Mouse (Mus musculus) forebrain, embryonic 15.5 days (tissue): ENCODE measurements around the gene Ccnt1. TPM values are rescaled to one million over a fixed set of nuclear protein-coding genes. Genes with fewer than 3 reads are reported as not detected.
"Not testable (repeated sequence)": the region's sequence is repeated elsewhere in the genome, so short reads cannot be mapped to it uniquely, and the experiment has no call there.

ENCODE experiments used
- ATAC-seq: fragments of 200-750 bp; cut with Nextera tagmentation; replicated peaks from 2 replicates; pipeline ENCODE4 v1.8.0; 2017; ENCODE audit warnings: mild to moderate bottlenecking, moderate TSS enrichment, moderate library complexity
- H3K27ac ChIP-seq: fragments of 300-500 bp; sonication (generic); replicated peaks from 2 replicates; pipeline ENCODE4 v1.5.1; 2015; ENCODE audit warnings: mild to moderate bottlenecking, inconsistent platforms
- H3K27me3 ChIP-seq: fragments of 300-500 bp; sonication (generic); 2 replicates; pipeline ENCODE4 v1.6.1; 2015; ENCODE audit warnings: inconsistent platforms
- H3K36me3 ChIP-seq: fragments of 300-500 bp; sonication (generic); 2 replicates; pipeline ENCODE4 v1.6.1; 2015; ENCODE audit warnings: mild to moderate bottlenecking, inconsistent platforms
- H3K4me1 ChIP-seq: fragments of 300-500 bp; sonication (generic); 2 replicates; pipeline ENCODE4 v1.6.1; 2015; ENCODE audit warnings: inconsistent platforms
- H3K4me2 ChIP-seq: fragments of 300-500 bp; sonication (generic); replicated peaks from 2 replicates; pipeline ENCODE4 v1.6.1; 2015; ENCODE audit warnings: mild to moderate bottlenecking, inconsistent platforms
- H3K4me3 ChIP-seq: fragments of 300-500 bp; sonication (generic); 2 replicates; pipeline ENCODE4 v1.5.1; 2015; ENCODE audit warnings: mild to moderate bottlenecking, inconsistent platforms
- H3K9ac ChIP-seq: fragments of 300-500 bp; sonication (generic); replicated peaks from 2 replicates; pipeline ENCODE4 v1.6.1; 2015; ENCODE audit warnings: mild to moderate bottlenecking, inconsistent platforms
- H3K9me3 ChIP-seq: fragments of 300-500 bp; sonication (generic); 2 replicates; pipeline ENCODE4 v1.6.1; 2016; ENCODE audit warnings: inconsistent platforms
- WGBS: fragments of 180-500 bp; shearing (Covaris S2); methylation state at CpG from one replicate; pipeline ENCODE4 v1.1.7; 2015; ENCODE audit warnings: mixed read lengths; 5-methylcytosine and 5-hydroxymethylcytosine counted together
- polyA plus RNA-seq: library from polyadenylated mRNA; unstranded; fragments of >200 nt; fragmentation: Nextera tagmentation; extraction: Ambion mirVana; gene quantifications from 2 replicates; pipeline ENCODE4 v1.2.1, GENCODE M21; 2015

Gene Ccnt1
- polyA plus RNA-seq, 1 experiment from 2014 or later, result 66.5 TPM

DNA sequence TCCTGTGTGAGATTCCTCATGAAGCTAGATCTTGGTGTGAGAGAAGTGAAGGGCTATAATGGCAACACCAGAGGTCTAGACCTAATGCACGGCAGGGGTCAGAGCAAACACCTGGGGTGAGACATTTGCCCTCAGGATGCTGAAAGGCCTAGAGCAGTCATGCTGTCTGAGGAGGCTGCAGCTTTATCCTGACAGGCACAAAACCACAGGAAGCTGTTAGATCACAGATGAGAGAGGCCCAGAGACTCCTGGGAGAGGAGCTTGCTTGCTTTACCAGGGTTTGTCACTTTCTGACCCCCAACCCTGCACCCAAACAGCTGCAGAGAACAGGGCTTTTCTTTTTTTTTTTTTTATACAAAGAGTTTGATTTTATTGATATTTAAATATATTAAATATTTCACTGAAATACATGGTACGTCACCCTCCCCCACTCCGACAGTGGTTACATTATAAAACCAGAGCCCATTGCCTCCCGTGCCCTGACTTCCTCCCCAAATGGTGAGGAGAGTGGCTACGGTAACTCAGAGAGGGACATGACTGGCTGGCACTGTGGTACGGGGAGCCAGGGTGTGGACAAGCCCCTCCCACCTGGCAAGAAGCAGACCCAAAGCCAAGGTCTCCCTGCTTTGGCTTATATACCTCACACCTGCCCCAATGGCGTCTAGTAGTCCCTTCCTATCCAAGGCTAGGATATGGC lies 19.1 kb upstream of the Ccnt1 start:
- Histone ChIP-seq H3K9ac (no peak overlapping the region), H3K9me3 (no peaks in the 10 kb centered on the region), H3K4me3 (no peak overlapping the region), H3K27ac (no peak overlapping the region), H3K36me3 (peaks cover 49% of the 10 kb centered on the region), H3K27me3 (no peaks in the 10 kb centered on the region), H3K4me1 (0 out of 2 replicates have a peak, but pooled peaks cover 5% of the 10 kb centered on the region), H3K4me2 (no peak overlapping the region)
- no peak for ATAC-seq
- 79% methylated on average over 7 of the region's 7 CpGs for WGBS

- Histone ChIP-seq H3K4me3 (no peak overlapping the region), H3K27ac (no peak overlapping the region), H3K9me3 (no peaks in the 10 kb centered on the region), H3K4me2 (no peak overlapping the region), H3K27me3 (no peaks in the 10 kb centered on the region), H3K36me3 (peaks cover 30% of the 10 kb centered on the region), H3K9ac (no peak overlapping the region), H3K4me1 (0 out of 2 replicates have a peak, but pooled peaks cover 8% of the 10 kb centered on the region)
- 93% methylated on average over 11 of the region's 11 CpGs for WGBS
- ATAC-seq, result no peak
These were observed 17.0 kb upstream of the Ccnt1 start for GRCm38 (mm10) chr15:98587751-98588150.

GRCm38 (mm10) chr15:98586141-98586540 lies 15.4 kb upstream of the Ccnt1 start:
- H3K9me3 ChIP-seq, H3K27me3 ChIP-seq, H3K27ac ChIP-seq, ATAC-seq, H3K9ac ChIP-seq, H3K4me2 ChIP-seq, H3K4me3 ChIP-seq: not testable (repeated sequence)
- WGBS, result 84% methylated on average over 9 of the region's 9 CpGs
- Histone ChIP-seq H3K36me3 (peaks cover 16% of the 10 kb centered on the region; the same call in 1 of the 2 replicates), H3K4me1 (0 out of 2 replicates have a peak, but pooled peaks cover 15% of the 10 kb centered on the region)

- H3K9ac ChIP-seq, result no peak overlapping the region
- no peak overlapping the region for H3K27ac ChIP-seq
- H3K4me2 ChIP-seq, result no peak overlapping the region
- H3K36me3 ChIP-seq, result peaks cover 9% of the 10 kb centered on the region; the same call in 1 of the 2 replicates
- WGBS, result 29% methylated on average over 7 of the region's 7 CpGs
- no peaks in the 10 kb centered on the region for H3K9me3 ChIP-seq
- no peak for ATAC-seq
- no peak overlapping the region for H3K4me3 ChIP-seq
- H3K27me3 ChIP-seq, result no peaks in the 10 kb centered on the region
- H3K4me1 ChIP-seq, result 0 out of 2 replicates have a peak, but pooled peaks cover 15% of the 10 kb centered on the region
These were observed 14.7 kb upstream of the Ccnt1 start for GRCm38 (mm10) chr15:98585421-98585820.

DNA sequence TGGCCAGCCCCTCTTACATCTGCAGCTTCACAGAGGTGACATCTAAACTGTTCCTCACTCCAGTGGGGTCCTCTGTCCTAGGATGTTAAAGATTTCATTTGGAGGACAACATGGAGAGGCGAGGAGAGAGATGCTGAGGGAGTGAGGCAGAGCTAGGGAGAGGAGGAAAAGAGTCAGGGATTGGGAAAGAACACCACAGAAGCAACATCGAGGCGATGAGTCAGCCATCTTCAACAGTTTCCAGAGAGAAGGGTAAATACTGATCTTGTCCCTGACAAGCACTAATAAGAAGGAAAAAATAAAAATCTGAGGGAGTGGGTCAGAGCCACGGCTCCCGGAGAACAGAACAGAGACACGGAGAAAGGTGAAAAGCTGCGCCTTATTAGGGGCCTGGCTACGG lies 12.3 kb upstream of the Ccnt1 start:
- H3K27ac ChIP-seq, result peak overlapping the region; percentile 57
- no peaks in the 10 kb centered on the region for H3K9me3 ChIP-seq
- H3K4me3 ChIP-seq, result no peak overlapping the region
- H3K4me2 ChIP-seq, result no peak overlapping the region
- 0 out of 2 replicates have a peak, but pooled peaks cover 15% of the 10 kb centered on the region for H3K4me1 ChIP-seq
- no peak for ATAC-seq
- WGBS, result 73% methylated on average over 8 of the region's 8 CpGs
- H3K36me3 ChIP-seq, result no peaks in the 10 kb centered on the region
- no peaks in the 10 kb centered on the region for H3K27me3 ChIP-seq
- H3K9ac ChIP-seq, result no peak overlapping the region

GRCm38 (mm10) chr15:98582410-98582809 lies 11.7 kb upstream of the Ccnt1 start:
- H3K9me3 ChIP-seq, result no peaks in the 10 kb centered on the region
- 0 out of 2 replicates have a peak, but pooled peaks cover 15% of the 10 kb centered on the region for H3K4me1 ChIP-seq
- no peaks in the 10 kb centered on the region for H3K27me3 ChIP-seq
- H3K36me3 ChIP-seq, result no peaks in the 10 kb centered on the region
- 69% methylated on average over 8 of the region's 8 CpGs for WGBS
- H3K4me2 ChIP-seq, result no peak overlapping the region
- H3K4me3 ChIP-seq, result no peak overlapping the region
- no peak overlapping the region for H3K9ac ChIP-seq
- H3K27ac ChIP-seq, result peak overlapping the region; percentile 57
- no peak for ATAC-seq

DNA sequence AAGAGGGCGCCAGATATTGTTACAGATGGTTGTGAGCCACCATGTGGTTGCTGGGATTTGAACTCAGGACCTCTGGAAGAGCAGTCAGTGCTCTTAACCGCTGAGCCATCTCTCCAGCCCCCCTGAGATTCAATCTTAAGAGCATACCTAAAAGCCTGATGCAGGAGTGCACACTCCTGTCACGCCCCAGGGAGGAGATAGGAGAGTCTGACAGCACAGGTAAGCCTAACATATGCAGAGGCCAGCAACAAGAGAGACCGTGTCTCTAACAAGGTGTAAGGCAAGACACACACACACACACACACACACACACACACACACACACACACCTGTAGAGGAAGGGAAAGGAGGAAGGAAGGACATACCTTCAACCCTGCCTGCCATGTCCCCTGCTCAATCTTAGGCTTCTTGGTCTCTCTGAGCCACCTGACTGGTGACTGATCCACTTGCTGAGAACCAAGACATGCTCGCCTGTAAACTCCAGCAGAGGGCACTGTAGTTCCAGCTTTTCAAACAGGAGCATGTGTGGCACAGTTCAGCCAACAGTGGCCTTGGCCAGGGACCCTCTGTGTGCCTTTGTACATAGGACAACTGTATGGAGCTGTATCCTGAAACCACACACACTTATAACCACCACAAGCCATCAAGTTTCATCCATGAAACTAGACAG lies 9.2 kb upstream of the Ccnt1 start:
- Histone ChIP-seq H3K4me2 (no peak overlapping the region), H3K9ac (no peak overlapping the region)
- 38% methylated on average over 5 of the region's 5 CpGs for WGBS

DNA sequence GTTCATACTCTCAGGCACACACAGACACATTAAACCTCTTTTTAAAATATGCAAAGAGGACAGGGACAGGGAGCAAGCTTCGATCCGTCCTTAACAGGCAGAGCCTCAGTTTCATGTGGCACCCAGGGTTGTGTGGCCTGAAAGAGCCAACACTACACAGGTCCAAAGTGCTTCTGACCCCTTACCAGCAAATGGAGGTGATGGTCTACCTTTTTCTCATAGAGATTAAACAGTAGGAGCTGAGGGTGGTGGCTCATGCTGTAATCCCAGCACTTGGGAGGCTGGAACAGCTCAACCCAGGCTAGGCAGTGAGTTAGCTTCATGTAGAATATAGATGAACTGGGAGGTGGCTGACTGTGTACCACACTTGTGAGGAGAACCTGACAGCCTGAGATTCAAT lies 8.6 kb upstream of the Ccnt1 start:
- Histone ChIP-seq H3K4me1 (0 out of 2 replicates have a peak, but pooled peaks cover 9% of the 10 kb centered on the region), H3K27ac (no peak overlapping the region), H3K9ac (no peak overlapping the region), H3K27me3 (no peaks in the 10 kb centered on the region), H3K4me2 (no peak overlapping the region), H3K4me3 (no peak overlapping the region), H3K36me3 (no peaks in the 10 kb centered on the region), H3K9me3 (no peaks in the 10 kb centered on the region)
- WGBS, result 81% methylated on average over 2 of the region's 2 CpGs
- ATAC-seq, result no peak

More for the DNA sequence above, 9.2 kb upstream of the Ccnt1 start:
- Histone ChIP-seq H3K27me3 (no peaks in the 10 kb centered on the region), H3K4me1 (0 out of 2 replicates have a peak, but pooled peaks cover 11% of the 10 kb centered on the region), H3K4me3 (no peak overlapping the region), H3K27ac (no peak overlapping the region), H3K36me3 (no peaks in the 10 kb centered on the region), H3K9me3 (no peaks in the 10 kb centered on the region)
- ATAC-seq, result peak; percentile 84

- no peak for ATAC-seq
- 79% methylated on average over 4 of the region's 4 CpGs for WGBS
- H3K4me2 ChIP-seq, result no peak overlapping the region
- H3K4me3 ChIP-seq, result no peak overlapping the region
- H3K9me3 ChIP-seq, result no peaks in the 10 kb centered on the region
- no peak overlapping the region for H3K27ac ChIP-seq
- H3K36me3 ChIP-seq, result no peaks in the 10 kb centered on the region
- H3K27me3 ChIP-seq, result no peaks in the 10 kb centered on the region
- peaks cover 10% of the 10 kb centered on the region for H3K4me1 ChIP-seq
- H3K9ac ChIP-seq, result no peak overlapping the region
These were observed 2.6 kb upstream of the Ccnt1 start for GRCm38 (mm10) chr15:98573293-98573692.

GRCm38 (mm10) chr15:98569795-98570365 lies 843 bp downstream of the Ccnt1 start:
- Histone ChIP-seq H3K27me3 (no peaks in the 10 kb centered on the region), H3K36me3 (no peaks in the 10 kb centered on the region), H3K4me3 (no peak overlapping the region), H3K27ac (no peak overlapping the region), H3K4me2 (no peak overlapping the region), H3K9ac (no peak overlapping the region), H3K9me3 (no peaks in the 10 kb centered on the region), H3K4me1 (peaks cover 29% of the 10 kb centered on the region)
- no peak for ATAC-seq
- WGBS, result 85% methylated on average over 4 of the region's 4 CpGs

GRCm38 (mm10) chr15:98569216-98569615 lies 1.5 kb downstream of the Ccnt1 start:
- Histone ChIP-seq H3K9me3 (no peaks in the 10 kb centered on the region), H3K27me3 (no peaks in the 10 kb centered on the region), H3K36me3 (0 out of 2 replicates have a peak, but pooled peaks cover 3% of the 10 kb centered on the region), H3K4me1 (peaks cover 33% of the 10 kb centered on the region), H3K4me2 (peak overlapping the region; percentile 77), H3K4me3 (0 out of 2 replicates have a peak overlapping the region, but pooled peaks have one; percentile 97), H3K9ac (peak overlapping the region; percentile 92), H3K27ac (no peak overlapping the region)
- WGBS, result 68% methylated on average over 7 of the region's 7 CpGs
- ATAC-seq, result no peak
